Mouse (Mus musculus) bone marrow, adult 2 months (tissue): ENCODE measurements around the gene Slc1a5.

Source experiments
- CTCF ChIP-seq: fragments of 200-500 bp; IDR thresholded peaks from 2 replicates; pipeline ENCODE4 v1.5.1; 2011; ENCODE audit warnings: low read length, control low read depth; ENCODE audit not compliant: control insufficient read depth, insufficient read depth
- POLR2A ChIP-seq: fragments of 200-500 bp; IDR thresholded peaks from 2 replicates; pipeline ENCODE4 v1.6.1; 2011; ENCODE audit warnings: low read depth, mild to moderate bottlenecking, control low read depth, low read length, borderline replicate concordance; ENCODE audit not compliant: control insufficient read depth

DNA sequence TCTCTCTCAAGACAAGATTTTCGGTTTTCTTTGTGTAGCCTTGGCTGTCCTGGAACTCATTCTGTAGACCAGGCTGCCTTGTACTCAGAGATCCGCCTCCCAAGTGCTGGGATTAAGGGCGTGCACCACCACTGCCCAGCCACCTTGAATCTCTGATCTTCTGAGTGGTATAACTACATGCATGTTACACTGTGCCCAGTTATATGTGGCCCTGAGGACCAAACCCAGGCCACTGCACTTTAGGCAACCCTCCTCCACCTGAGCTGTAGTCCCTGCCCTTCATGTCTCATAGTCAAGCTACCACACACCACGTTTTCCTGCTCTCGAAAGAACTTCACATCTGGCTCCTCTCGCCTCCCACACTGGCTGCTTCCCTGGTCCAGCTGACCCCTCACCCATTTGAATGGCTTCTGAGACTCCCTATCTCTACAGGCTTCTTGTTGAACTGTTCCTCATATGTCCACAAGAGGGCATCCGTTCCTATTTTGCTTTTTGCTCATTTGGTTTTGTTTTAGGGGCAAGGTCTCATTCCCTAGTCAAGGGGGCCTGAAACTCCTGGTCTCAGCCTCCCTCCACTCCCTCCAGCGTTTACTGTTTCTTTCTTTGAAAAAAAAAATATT lies 23.4 kb downstream of the Slc1a5 start:
- TF ChIP-seq CTCF (peak; percentile 8; the same call in 1 of the 2 replicates), POLR2A (no peak)
